Mouse (Mus musculus) layer of hippocampus, postnatal 25 days (tissue): Measurements from ENCODE around the gene Kcnq4. TPM values are rescaled to one million over a fixed set of nuclear protein-coding genes. Genes with fewer than 3 reads are reported as not detected.
A peak's percentile ranks its signal among the peaks of the same experiment; 100 is the strongest.

Experiments used
- DNase-seq, 2 experiments: peaks; one replicate each; pipeline ENCODE4 v3.0.0; 2022; ENCODE audit warnings: mixed read lengths in 2 of 2, low spot score in 1 of 2; ENCODE audit errors: extremely low spot score in 1 of 2
- microRNA-seq, 2 experiments: library from miRNA; unstranded; fragments of <30 nt; microRNA quantifications; one replicate each; pipeline ENCODE4 v1.2.0; 2021
- total RNA-seq, 2 experiments: library from RNA; stranded (reverse); gene quantifications; 2 replicates each; pipeline ENCODE4 v1.2.3; 2021

Kcnq4 gene
- total RNA-seq, 2 experiments from 2014 or later = 4.8 to 6.2 TPM

DNA sequence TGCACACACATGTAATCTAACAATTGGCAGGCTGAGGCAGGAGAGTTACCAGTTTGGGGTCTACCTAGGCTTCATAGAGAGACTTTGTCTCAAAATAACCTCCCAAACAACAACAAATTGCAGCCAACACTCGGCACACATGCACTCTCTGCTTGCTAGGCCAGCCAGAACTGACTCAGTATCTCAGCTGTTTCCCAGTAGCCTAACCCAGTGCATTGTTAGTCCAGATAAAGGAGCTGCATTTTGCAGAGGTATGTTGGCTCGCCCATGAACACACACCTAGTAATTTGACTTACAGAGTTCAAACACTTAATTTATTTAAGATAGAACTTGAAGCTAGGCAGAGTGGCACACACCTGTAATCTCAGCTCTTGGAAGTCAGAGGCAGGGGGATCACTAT is 72.8 kb downstream of the Kcnq4 start:
- DNase-seq = no peak

DNA sequence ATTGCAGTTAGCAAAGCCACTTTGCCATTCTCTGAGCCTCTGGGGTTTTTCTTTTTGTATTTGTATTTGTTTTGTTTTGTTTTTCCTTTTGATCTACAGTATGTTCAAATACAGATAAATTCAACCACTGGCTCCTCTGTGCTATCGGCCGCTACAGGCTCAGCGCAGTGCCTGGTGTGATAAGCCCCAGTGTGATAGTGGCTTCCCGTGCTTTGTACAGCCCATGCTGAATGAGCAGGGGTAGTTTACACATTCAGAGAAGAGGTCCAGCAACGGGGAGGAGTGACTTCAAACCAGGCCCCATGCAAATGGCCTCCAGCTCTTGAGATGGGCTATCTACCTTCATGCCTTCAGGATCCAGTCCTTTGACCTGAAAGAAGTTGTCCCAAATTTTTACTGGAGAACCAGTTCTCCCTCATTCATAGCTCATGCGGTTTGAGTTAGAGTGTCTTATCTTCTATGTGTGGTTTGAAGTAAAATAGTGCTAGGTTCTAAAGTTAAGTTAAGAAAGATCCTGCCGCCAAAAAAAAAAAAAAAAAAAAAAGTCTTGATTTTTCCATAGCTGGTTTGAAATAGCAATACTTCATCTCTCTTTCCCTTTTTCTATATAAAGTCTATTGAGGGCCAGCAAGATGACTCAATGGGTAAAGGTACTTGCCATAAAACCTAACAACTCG is 73.5 kb downstream of the Kcnq4 start:
- DNase-seq = no peak

DNA sequence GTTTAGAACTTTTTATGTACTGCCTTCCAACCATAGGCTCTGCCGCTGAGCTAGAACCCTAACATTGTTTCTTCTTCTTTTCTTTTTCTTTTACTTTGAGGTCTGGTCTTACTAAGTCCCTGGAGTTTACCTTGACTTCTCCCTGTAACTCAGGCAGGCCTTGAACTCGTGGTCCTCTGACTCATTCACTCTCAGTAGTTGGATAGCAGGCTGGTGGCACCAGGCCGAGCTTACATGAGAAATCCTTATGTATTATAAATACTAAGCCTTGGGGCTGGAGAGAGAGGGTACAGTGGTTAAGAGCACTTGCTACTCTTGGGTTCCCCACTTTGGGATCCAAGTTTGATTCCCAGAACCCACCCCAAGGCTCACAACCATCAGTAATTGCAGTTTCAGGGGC is 74.8 kb downstream of the Kcnq4 start:
- DNase-seq = no peak

DNA sequence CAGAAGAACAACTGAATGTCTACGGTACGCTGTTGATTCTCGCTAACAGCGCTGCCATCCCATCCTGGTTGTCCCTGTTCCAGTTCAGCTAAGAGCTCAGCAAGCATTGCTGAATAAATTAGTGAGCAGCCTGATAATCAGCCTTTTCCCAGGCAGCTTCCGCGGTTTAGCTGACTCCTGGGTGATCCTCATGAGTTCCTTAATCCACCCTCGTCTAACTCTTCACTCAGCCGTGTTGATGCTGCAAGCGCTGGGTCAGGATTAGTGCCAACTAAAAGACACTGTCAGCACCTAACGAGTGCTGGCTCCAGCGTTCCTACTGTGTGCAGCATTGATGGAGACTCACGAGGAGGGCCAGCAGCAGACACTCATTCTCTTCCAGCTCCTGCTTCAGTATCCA is 77.4 kb downstream of the Kcnq4 start:
- no peak for DNase-seq

DNA sequence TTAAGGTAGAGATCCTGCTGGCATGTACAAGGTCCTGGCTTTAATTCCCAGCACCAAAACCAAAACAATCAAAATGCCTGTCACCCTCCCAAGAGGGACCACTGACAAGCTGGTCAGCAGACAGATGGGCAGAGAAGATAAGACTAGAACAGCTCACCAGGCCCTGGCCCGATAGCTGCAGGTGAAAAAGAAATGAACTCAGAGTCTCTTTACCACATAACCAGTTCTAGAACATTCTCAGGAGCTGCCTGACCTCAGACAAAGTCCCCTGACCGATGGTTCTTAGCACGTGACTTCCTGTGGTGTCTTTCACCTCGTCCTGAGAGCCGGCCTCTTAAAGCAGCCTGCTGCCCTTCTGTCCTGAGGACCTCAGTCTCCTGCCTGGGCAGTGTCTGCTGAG is 78.8 kb downstream of the Kcnq4 start:
- no peak for DNase-seq

DNA sequence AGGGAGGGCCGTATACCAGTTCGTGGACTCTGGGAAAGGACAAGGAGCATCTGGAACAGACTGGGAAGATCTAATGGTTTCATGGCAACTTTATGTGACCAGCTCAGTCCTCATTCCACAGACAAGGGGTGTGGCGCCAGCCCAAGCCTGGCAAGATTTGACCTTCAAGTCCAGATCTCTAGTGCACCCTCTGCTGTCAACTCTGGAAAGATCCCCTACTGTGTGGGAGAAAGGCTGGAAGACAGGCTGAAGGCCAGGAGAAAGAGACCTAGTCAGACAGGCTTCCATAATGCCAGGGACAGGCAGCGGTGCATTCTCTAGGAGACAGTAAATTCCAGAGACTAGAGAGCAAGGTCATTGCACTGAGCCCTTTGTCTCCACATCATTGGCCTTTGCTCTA is 79.9 kb downstream of the Kcnq4 start:
- DNase-seq = no peak

DNA sequence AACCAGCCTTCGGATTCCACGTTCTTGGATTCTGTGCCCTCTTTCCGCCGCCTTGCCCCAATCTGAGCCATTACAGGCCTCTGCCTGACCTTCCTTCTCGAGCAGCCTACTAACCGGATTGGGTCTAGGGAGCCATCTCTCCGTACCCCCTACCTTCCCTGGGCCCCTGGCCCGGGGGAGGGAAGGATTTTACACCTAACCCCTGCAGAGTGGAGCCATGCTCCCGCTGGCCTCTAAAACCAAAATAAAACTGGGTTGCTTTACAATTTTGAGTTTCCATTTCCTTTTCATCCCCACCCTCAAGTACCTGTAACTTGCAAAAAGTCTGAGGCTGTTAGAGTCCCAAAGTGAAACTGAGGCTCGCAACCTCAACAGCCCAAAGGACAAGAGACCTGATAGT is 80.9 kb downstream of the Kcnq4 start:
- no peak for DNase-seq

DNA sequence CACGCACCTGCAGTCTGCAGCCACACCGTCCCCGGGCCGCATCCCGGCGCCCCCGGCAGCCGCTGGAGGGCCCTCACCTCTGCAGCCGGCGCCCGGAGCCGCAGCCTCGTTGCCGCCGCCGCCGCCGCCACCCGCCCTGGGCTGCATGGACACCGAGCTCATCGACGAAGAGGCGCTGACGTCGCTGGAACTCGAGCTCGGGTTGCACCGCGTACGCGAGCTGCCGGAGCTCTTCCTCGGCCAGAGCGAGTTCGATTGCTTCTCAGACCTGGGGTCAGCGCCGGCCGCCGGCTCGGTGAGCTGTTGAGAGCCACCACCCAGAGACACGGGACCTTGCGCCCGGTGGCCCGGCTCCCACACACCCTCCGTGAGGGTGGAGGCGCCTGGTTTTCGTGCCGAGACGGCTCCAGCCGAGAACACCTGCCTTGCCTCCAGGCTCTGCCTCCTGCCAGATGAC is 81.3 kb downstream of the Kcnq4 start:
- DNase-seq = peak; percentile 26 to 29

DNA sequence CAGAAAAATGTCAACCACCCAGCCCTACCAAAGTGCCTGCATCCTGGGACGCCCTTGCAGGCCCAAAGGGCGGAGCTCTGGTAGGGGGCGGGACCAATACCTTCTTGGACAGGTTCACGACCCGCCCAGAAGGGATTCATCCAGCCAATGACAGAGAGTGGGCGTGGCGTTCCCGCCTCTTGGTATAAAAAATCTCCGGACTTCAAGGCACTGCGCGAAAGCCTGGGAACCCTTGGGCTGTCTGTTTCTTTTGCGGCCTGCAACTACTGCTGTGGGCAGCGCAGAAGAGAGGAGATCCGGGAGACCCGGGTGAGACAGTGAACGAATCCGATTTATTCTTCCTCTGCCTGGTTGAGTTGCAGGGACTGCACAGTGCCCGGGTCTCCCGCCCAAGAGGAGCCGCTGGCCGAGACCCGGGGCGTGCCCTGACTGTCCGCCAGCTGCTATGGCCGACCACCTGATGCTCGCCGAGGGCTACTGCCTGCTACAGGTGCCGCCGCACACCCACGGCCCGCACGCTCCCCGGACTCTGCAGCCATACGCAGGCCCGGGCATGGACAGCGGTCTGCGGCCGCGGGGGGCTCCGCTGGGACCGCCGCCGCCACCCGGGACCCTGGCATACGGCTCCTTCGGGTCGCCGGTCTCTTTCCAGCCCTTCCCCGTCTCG is 81.9 kb downstream of the Kcnq4 start, which contains the start of gene Cited4:
Gene Cited4 (plus strand): TSS at position 215 of the 667 bp plus-strand sequence.
- peak; percentile 45 to 64 for DNase-seq

DNA sequence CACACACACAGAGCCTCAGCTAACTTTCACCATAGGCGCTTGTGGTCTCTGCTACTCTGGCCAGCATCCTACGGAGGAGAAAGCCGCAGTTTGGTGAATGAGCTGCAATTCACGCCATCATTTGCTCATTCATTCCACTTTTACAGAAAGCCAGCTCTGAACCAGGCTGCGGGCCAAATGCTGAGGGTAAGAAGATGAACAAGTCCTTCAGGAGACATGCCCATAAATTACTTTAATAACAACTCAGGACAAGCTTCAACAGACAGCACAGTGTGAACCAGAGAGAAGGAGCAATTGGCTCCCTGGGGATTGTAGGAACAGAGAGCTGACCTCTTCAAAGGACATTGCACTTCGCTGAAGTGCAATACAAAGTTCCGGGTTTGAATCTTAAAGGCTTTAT is 82.6 kb downstream of the Kcnq4 start:
- DNase-seq = no peak

DNA sequence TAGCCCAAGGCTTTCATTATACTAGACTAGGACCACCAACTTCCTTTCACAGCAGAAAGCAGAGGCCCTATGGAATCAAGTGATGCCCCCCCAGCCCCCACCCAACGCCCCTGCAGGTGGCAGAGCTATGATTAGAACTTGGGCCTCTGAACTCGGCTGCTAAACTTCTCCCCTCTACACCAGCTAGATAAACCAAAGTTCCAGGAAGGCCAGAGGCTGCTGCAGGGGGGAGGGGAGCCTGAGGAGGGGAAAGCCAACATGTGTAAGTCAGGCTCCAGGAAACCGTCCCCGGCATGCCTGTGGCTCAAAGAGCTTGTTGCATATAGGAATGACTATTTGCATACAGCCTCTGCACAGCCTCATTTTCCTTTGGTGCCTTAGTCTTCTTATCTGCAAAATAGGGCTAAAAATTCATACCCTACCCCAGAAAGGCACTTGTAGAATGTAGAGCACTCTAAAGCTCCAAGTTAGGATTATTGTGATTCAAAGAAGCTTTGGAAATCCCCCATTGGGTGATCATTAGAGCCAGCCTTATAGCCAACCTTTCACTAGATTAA is 83.2 kb downstream of the Kcnq4 start:
- DNase-seq = no peak

DNA sequence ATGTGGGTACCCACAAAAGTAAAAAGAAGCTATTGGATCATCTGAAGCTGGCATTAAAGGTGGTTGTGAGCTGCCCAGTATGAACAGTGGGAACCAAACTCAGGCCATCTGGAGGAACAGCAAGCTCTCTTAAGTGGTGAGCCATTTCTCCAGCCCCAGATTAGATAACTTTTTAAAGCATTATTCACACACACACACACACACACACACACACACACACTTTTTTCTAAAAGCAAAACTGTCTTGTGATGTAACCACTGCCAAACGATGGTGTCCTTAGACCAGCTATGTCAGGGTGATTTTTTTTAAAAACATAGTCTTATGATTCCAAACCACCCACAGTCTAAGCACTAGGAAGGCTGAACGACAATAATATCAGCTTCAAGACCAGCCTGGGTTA is 83.8 kb downstream of the Kcnq4 start:
- DNase-seq = no peak

DNA sequence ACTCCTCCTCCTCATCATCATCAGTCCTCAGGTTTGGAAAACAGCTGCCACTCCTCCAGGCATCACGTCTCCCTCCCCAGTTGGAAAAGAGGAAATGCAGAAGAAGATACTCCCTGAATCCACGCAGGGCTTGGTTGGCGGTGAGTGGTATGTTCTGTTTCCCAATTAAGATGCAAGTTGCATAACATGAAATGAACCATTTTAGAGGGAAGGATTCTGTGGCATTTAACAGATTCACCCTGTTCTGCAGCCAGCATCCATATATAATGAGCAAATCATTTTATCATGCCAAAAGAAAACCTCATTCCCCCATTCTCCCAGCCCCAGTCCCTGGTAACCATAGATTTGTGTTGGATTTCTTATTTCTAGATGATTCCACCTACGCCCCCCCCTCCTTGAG is 87.9 kb downstream of the Kcnq4 start:
- no peak for DNase-seq

DNA sequence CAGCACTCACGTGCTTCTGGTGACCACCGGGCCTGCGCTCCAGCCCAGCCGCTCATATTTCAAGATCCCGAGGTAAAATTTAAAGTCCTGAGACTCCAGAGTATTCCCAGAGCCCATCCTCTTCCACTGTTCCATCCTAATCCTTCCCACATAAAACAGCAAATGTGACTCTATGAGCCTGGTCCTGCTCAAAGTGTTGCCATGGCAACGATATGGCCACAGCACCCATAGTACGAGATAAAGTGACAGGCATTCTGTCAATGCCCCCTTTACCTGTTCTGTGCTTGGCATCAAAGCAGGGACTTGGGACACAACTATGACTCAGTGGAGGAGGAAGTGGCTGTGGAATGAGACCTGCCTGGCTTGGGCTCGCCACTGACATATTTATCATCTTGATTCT is 92.5 kb downstream of the Kcnq4 start:
- DNase-seq = no peak

DNA sequence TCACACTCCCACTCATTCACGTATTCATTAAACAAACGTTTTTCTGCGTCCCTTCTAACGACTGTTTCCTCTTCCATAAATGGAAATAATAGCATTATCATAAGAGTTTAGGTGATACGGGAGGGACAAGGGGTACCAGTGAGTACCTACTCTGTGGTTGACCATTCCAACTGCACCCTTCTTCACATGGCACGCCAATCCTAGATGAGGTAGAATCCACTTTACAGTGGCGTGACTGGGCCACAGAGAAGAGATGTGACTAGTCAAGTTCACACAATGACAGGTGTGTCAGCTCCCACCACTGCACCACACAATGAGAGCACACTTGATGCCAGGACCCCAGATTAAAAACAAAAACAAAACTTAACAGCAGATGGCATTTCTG is 98.2 kb downstream of the Kcnq4 start:
- DNase-seq = no peak

DNA sequence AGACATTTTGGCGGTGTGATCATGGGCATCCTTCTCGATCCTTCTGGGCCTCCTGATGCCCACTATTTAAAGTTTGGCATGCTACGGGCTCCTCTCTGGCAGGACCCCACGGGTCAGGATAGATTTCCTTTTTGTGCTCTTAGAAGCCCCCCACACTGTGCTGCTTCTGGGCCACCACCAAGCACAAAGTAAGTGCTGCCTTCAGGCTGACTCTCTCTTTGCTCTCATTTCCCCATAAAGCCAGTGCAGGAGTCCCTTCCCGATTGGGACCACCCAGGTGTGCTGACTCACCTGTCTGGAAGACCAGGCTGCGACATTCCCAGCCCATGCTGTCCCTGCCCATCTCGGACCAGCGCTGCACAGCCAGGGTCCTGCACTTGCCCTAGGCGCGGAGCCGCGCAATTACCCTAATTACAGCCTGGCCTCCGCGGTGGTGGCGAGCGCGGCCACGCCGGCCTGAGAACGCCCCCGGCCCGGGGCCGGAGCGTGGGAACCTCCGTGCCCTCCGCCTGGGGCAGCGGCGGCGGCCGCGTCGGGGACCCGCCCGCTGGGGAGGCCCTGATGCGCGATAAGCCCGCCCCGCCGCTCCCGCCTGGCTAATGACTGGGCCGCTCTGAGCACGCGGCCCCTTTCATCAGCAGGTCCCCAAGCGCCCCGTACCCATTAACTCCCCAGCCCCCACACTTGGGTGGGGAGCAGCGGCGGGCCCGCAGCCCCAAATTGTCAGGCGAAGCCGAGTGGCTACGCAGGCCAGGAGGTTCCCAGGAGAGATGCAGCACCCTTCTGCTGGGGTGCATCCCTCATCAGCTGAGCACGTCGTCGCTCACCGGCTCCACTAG is 98.8 kb downstream of the Kcnq4 start:
- peak; percentile 22 to 55 for DNase-seq

Small RNA genes lying within 50 kb of the gene (microRNA-seq; reads per million reads assigned to microRNA genes)
- gene Mir30c-1 (84.8 to 159 reads per million in 2 experiments), gene Mir30e (0 reads per million in 2 experiments), gene Mir30f (0 reads per million in 2 experiments)

Other genes with a start within 250 kb of the Kcnq4 start
- gene Slfnl1, start 216.4 kb downstream of the Kcnq4 start, total RNA-seq = under 1 TPM; 0.25 to 0.33 TPM
- gene Ctps, start 178.3 kb downstream of the Kcnq4 start, total RNA-seq = 10 to 100 TPM; 40.1 to 41.7 TPM
- not detected for gene Gm8439, start 159.9 kb downstream of the Kcnq4 start, total RNA-seq
- gene Cited4, start 82.0 kb downstream of the Kcnq4 start, total RNA-seq = 1 to 10 TPM; 1.8 to 2.8 TPM
- 10 to 100 TPM; 48.7 to 49.1 TPM for gene Nfyc, start 83.0 kb upstream of the Kcnq4 start, total RNA-seq
- gene Rims3, start 106.2 kb upstream of the Kcnq4 start, total RNA-seq = 10 to 100 TPM; 24.2 to 30.6 TPM
- gene Exo5, start 176.4 kb upstream of the Kcnq4 start, total RNA-seq = 10 to 100 TPM; 13.1 to 14.1 TPM
- gene Zfp69, start 203.1 kb upstream of the Kcnq4 start, total RNA-seq = 1 to 10 TPM; 1.9 to 2.2 TPM